Mouse (Mus musculus): ENCODE results near the gene Cyp4f13.

Gene Cyp4f13

DNA sequence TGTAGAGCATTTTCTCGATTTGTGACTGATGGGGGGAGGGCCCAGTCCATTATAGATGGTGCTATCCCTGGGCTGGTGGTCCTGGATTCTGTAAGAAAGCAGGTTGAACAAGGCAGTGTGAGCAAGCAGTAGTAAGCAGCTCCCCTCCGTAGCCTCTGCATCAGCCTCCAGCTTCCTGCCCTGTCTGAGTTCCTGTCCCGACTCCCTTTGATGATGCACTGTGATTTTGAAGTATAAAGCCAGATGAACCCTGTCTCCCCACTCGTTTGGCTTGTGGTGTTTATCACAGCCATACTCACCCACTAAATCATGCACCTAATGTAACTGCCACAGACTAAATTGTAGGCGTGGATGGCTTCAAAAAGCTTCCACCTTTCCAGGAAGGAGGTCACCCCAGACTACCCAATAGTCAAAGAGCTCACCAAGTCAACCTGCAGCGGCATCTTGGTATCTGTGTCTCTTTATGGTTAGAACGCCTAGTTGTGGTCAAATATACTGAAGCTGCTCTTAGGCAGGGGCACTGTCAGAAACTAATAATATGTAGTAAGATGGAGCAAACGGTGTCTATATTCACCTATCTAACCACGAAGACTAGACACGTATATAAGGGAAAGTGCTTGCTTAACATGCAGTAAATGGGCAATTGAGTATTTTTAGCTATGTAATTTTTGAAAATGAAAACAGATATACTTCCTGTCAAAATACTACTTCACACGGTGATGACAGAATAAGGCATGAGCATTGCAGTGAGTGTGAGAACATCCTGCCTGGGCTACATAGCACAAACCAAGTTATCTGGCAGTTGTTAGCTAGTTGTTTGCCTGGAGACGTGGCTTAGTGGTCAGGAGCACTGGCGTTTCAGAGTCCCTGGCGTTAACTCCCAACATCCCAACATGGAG lies 66.6 kb downstream of the Cyp4f13 start:
- CTCF ChIA-PET, result interaction anchor here in 1 of 4 experiments (1.8 kb wide), 1 partner anchor 24 kb away, joined by 5 read pairs; no protein-coding TSS in a partner anchor
- POLR2A ChIA-PET, result interaction anchor here (0.6 to 8.8 kb wide), 17 partner anchors 8 to 103 kb away, joined by 3 to 125 read pairs (median 4); partner anchors contain the start of genes Zfp799 (in 2 of the 4), Zfp870 (in 2 of the 4), Cyp4f13 (in 1 of the 4) and Zfp472 (in 1 of the 4)

GRCm38 (mm10) chr17:32878773-32879172 lies 68.4 kb downstream of the Cyp4f13 start:
- CTCF ChIA-PET, result interaction anchor here in 3 of 4 experiments (0.6 to 1.7 kb wide), 5 partner anchors 26 to 529 kb away, joined by 3 to 5 read pairs (median 4); no protein-coding TSS in a partner anchor
- POLR2A ChIA-PET, result interaction anchor here (0.6 to 8.8 kb wide), 37 partner anchors 8 to 956 kb away, joined by 3 to 125 read pairs (median 6); partner anchors contain the start of genes Cyp4f13 (in 2 of the 4), Zfp472 (in 2 of the 4), Zfp799 (in 2 of the 4) and Zfp870 (in 2 of the 4)

GRCm38 (mm10) chr17:32877471-32878171 lies 69.6 kb downstream of the Cyp4f13 start:
- CTCF ChIA-PET, result interaction anchor here in 2 of 4 experiments (1.2 to 1.9 kb wide), 4 partner anchors 12 to 27 kb away, joined by 3 to 5 read pairs (median 4); no protein-coding TSS in a partner anchor

More at GRCm38 (mm10) chr17:32877471-32878171, 69.6 kb downstream of the Cyp4f13 start:
- POLR2A ChIA-PET, result interaction anchor here (0.6 to 8.8 kb wide), 42 partner anchors 9 to 811 kb away, joined by 3 to 125 read pairs (median 5); partner anchors contain the start of genes Zfp472 (in 3 of the 4), Cyp4f13 (in 2 of the 4), Zfp870 (in 2 of the 4) and Cyp4f17 (in 1 of the 4)

Measured in embryonic stem cell, embryonic (primary cell).